Mouse (Mus musculus) embryo, embryonic 9.5 days (tissue): ENCODE results near the gene Cfap97.
A peak's percentile ranks its signal among the peaks of the same experiment; 100 is the strongest.

Experiments
- DNase-seq: peaks from one replicate; pipeline ENCODE4 v3.0.0-alpha.2; 2017; ENCODE audit errors: extremely low spot score

The Cfap97 gene

DNA sequence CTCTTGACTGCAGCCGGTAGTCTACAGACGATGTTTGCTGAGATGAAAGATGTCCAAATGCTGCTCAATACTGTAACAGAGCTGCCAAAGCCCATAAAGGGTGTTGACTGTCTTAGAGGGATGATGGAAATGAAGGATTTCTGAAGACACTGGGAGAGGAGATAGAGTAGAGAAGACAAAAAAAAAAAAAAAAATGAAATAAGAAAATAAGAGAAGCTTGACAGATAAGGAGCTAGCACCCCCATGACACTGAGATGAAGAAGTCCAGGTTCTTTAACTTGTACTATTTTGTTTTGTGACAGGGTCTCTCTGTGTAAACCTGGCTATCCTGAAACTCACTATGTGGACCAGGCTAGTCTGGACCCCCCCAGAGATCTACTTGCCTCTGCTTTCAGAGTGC is 1.5 kb downstream of the Cfap97 start:
- DNase-seq: no peak

DNA sequence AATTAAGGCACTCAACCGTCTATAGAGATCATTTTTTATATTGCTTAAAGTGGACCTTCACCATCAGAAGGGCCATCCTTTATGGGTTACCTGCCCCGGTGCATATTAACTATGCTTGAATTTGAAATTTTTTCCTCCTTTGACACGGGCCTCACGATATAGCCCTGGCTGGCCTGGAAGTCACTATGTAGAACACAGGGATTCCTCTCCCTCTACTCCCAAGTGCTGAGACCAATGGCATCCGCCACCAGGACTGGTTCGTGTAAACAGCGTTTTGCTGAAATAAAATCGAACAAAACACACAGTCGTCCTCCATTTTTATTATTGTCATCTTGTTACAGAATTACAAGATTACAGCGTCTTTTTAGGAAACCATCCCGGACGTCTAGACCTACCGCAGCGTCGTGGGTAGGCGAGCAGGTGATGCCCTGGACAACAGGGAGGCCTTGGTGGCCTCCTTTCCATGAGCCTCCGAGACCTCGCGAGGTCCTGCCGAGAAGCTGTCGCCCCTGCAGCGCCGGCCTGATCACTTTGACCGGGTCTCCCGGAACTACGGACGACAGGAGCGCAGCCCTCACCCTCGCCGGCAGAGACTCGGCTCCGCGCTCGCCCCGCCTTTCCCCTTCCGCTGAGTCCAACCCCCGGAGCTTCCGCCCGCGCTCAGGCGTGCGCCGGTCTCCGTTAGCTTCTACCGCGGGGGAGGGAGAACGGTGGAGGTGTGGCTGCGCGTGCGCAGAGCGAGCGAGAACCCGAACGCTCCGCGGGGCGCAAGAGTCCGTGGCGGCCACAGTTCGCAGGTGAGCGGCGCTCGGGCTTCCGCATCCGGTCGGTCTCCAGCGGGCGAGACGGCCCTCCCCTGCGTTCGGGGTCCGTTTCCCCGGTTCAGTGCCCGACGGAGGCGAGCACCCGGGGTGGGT is 11.6 kb downstream of the Cfap97 start:
- DNase-seq: peak; percentile 95

GRCm38 (mm10) chr8:46163870-46164190 is 12.3 kb downstream of the Cfap97 start:
- DNase-seq: no peak

GRCm38 (mm10) chr8:46173651-46174050 is 22.1 kb downstream of the Cfap97 start:
- DNase-seq: no peak

DNA sequence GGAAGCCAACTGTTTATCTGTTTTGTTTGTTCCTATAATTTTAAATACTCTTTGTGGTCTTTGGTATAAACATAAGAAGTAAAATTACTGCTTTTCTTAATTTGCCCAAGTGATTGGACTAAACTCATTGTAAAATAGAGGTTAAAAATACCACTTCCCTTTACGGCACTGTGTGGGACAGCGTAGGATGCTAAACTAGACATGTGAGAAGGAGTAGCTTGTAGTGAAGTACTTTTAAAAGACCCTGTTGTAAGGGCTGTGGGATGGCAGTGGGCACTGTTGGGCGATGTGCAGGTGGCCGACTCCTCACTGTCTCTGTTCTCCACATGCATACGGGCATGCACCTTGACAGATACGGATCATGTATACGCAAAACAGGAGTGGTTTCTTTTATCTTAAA is 28.6 kb downstream of the Cfap97 start:
- DNase-seq: no peak

DNA sequence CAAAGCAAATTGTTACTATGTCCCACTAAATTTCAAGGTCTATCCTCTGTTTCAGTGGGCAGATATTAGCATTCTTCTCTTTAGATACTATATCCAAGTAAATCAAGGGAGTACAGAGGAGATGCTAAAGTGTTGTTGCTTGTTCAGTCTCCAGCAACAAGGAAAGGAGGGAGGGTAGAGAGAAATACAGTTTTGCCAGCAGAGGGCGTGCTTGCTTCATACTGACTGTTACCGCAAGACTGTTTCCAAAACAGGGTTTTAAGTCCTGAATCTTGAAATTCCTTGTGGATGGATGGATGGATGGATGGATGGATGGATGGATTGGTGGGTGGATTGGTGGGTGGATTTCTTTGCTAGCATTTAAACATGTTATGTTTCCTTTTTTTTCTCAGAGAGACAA is 33.8 kb downstream of the Cfap97 start:
- peak; percentile 46 for DNase-seq

DNA sequence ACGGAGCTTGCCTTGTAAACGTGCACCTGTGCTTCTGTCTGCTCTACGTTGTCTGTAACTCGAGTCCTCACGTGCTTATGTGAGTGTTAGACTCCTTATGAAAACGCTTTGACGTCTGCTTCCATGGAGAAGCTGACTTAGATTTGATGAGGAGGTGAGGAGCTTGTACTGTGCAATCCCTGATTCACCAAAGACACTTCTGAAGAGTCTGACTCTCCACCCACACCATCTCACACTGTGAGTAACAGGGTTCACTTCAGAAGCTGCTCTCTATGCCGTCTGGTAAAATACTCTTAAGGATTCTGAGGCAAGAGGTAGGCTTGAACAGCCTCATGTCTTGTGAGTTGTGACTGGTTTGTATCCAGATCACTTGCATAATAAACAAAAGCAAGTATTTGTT is 41.5 kb downstream of the Cfap97 start:
- DNase-seq: no peak

GRCm38 (mm10) chr8:46196877-46197276 is 45.3 kb downstream of the Cfap97 start:
- no peak for DNase-seq

DNA sequence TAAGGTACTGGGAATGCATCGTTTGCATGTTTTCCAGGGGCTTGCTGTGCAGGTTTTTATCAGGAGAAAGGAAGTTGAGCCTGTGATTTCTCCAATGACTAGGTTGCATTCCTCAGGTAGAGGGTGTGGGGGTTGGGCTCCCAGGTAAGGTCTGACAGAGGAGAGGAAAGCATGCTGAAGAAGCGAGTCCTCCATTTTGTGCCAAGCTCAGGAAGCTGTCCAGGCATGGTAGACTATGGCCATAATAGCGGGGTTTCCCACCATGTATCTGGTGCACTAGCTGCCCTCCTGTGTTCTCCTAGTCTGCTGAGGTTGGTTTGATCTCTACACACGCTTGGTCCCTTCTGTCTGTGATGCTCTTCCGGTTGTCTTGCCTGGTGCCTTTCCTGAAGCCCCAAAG is 46.1 kb downstream of the Cfap97 start:
- no peak for DNase-seq

- no peak for DNase-seq
Measured at GRCm38 (mm10) chr8:46202350-46202749, 50.8 kb downstream of the Cfap97 start.

DNA sequence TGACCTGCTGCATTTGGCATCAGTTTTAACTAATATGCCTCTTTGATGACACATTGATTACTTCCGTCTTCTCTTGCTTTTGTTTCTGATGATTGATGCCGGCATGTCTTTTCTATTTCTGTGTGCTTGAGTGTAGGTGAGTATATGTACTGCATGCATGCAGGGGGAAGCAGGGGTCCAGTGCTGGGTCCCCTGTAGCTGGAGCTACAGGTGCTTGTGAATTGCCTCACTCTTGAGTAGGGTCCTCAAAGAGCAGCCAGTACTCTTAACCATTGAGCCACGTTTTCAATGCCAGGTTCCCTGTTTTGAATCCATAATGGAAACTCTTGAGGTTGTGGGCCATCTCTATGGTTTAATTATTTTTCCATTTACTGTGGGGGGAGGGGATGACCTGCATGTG is 52.7 kb downstream of the Cfap97 start:
- no peak for DNase-seq

- DNase-seq: no peak
Measured at GRCm38 (mm10) chr8:46204974-46205640, 53.5 kb downstream of the Cfap97 start.

GRCm38 (mm10) chr8:46206107-46206506 is 54.5 kb downstream of the Cfap97 start:
- no peak for DNase-seq

DNA sequence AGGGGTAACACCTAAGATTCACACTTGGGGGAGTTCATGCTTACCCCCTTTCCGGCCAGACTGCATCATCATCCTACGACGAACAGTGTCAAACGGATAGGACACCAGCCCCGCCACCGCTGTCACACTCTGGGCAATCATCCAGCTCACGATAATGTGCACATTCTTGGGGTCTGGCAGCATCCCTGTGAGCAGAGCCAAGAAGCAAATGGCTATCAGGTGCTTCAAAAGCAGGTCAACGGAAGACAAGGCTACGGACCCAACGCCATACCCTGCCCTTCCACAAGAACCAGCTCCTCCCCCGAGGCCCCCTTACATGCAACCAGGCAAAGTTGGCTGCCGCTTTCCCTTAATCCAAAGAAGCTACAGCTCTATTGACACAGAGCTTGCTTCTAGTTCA is 56.8 kb downstream of the Cfap97 start:
- DNase-seq: no peak

- DNase-seq: no peak
Measured at GRCm38 (mm10) chr8:46209057-46209456, 57.5 kb downstream of the Cfap97 start.

DNA sequence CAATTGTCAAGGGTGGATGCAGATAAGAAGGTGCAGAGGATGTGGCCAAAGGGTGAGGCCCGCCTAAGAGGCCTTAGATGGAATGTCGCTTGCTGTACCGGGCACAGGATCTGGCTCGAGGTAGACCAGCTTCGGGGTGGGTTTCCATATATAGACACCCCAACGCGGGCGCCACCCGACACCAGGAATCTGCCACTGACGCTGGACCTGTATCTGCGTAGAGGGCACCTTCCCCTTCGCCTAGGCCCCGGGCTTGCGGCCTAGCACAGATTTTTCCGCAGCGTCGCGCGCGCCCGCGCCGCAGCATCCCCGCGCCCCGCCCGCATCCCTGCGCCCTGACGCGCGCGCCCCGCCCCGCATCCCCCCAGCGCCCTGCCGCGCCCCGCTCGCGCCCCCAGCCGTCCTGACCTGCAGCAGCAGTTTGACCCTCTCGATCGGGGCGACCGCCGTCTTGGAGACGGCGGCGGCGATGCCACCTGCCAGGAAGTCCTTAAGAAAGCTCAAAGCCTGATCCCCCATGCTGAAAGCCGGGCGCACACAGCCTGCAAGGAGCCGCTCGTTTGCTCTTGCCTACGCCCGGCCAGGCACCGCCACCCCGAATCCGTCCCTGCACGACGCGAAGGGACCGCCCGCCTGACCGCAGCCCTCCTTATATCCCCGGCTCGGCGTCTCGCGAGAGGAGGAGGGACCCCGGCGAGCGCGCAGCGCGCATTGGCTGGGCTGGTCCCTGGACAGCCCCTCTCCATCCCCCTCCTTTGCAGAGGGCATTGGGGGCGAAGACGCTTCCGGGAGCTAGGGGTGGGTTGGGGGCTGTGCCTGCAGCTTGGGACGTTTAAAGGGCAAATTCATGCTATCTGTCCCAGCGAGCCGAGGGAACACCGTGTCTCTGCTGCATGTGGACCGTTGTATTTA is 59.1 kb downstream of the Cfap97 start, which contains the start of gene Slc25a4:
Slc25a4 (minus strand) TSS at position 881 of the 912 bp plus-strand sequence.
- peak; percentile 98 for DNase-seq

- peak; percentile 29 for DNase-seq
Measured at GRCm38 (mm10) chr8:46211611-46212071, 60.1 kb downstream of the Cfap97 start.

GRCm38 (mm10) chr8:46212194-46212593 is 60.6 kb downstream of the Cfap97 start:
- no peak for DNase-seq

DNA sequence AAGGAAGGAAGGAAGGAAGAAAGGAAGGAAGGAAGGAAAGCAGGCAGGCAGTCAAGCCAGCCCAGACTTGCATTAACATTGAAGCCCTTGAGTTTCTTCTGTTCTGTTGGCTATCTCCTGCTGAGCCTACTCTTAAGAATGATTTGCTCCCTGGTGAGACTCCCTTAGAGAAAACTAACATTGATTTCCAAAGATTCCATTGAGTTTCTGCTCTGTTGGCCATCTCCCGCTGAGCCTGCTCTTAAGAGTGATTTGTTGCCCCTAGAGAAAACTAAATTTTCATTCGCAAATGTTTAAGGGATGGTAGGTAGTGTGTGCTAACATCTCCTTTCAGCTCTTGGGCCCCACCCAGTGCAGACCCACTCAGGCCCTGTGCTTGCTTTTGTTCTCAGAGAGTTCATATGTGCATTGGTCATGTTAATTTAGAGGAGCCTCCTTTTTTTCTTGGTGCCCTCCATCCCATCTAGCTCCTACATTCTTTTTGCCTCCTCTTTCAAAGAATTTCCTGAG is 62.5 kb downstream of the Cfap97 start:
- no peak for DNase-seq

DNA sequence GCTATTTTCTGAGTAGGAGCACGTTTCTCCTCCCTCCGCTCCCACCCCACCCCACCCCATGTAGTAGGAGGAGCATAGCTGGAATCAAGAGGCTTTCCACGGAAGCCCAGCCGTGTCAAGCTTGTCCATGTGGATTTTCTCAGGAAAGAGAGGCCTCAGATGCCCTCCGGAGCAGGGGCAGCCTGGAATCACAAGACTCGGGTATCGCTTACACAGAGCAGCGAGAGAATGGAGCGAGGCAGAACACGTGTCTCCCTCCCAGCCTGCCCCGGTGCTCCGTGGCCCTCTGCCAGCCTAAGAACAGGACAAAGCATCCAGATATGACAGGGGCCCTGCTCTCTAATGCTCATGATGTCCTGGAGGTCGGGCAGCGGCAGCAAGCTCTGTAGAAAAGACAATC is 65.3 kb downstream of the Cfap97 start:
- peak; percentile 61 for DNase-seq

GRCm38 (mm10) chr8:46220566-46220965 is 69.0 kb downstream of the Cfap97 start:
- DNase-seq: no peak

DNA sequence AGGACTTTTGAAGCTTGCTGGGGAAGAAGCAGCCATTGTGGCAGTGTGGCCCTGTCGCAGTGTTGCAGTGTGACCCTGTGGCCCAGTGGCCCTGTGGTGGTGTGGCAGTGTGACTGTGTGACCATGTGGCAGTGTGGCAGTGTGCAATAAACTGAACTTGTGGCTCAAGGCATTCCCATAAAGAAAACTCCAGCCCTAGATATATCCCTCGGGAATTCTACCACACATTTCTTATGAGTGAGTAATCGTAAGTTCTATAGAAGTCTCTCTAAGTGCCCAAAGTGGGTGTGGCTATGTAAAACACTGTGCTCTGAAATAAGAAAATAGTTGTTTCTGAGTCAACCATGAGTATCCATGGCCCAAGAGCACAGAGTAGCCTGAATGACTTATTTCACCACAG is 73.9 kb downstream of the Cfap97 start:
- DNase-seq: no peak
